Mouse (Mus musculus) kidney, adult 8-10 months (tissue): ENCODE data around the gene Ric1.
A peak's percentile ranks its signal among the peaks of the same experiment; 100 is the strongest.

Source experiments
- DNase-seq, 2 experiments: peaks; one replicate each; pipeline ENCODE4 v3.0.0; 2022

Ric1 gene

GRCm38 (mm10) chr19:29641055-29641454, 119.0 kb downstream of the Ric1 start:
- DNase-seq = no peak

- DNase-seq = no peak
Measured at GRCm38 (mm10) chr19:29641510-29641909, 119.4 kb downstream of the Ric1 start.

DNA sequence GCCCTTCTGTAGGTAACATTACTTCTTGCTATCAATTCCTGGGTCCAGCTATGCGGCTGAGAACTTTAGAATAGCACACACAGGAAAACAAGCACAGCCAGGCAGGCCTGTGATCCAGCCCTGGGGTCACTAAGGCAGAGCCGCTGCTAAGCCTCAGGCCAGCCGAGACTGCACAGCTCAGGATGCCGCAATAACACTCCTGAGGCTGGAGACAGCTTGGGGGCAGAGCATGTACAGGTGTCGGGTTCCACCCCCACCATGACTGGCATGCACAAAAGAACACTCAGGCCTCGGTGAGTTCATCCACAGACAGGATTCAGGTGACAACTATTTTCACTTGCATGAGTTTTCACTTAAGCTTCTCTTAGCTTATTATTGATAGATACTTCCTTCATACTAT, 120.1 kb downstream of the Ric1 start:
- DNase-seq = no peak

DNA sequence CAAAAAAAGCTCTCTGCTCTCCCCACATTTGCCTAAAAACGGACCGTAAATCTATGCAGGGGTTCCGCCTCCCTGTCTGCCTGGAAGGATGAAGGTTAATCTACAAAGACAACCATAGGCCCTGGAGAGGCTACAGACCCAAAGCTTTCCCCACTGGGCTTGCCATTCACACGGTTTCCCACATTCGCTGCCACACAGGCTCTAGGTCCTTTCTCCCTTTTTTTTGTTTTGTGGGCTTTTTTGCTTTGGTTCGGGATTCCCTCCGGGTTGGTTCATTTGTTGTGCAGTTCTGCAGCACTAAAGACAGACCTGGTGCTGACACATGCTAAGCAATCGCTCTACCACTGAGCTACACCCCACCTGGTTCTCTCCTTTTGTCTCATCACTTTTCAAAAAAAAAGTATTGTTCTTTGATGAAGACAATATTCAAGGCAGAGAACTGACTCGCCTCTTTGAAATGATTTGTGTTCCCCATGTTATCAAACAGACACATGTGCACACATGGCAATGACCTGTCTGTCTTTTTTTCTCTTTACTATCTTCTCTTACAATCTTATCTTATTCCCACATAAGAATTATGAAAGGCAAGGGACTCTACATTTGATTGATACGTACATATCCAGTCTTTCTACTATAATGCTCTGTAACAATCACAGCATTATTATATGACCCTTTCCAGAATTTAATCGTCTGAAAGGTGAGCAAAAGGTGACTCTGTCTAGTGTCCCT, 121.3 kb downstream of the Ric1 start:
- no peak for DNase-seq

DNA sequence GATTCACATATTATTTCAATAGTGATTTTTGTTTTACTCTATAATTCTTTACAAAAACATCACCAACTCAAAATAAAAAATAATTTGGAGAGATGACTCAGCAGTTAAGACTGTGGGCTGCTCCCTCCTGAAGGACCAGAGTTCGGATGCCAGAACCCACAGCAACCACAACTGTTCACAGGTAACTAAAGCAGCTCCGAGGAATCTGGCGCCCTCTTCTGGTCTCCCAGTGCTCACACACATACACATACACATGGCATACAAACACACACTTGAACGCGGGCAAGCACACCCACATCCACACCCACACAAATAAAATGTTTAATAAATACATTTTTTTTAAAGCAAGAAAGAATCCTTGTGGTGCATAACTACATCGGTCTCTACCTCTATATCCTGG, 122.7 kb downstream of the Ric1 start:
- DNase-seq = no peak

- peak; percentile 94 to 97 for DNase-seq
Measured at GRCm38 (mm10) chr19:29647651-29648549, 125.8 kb downstream of the Ric1 start, which contains the start of gene Ermp1. TSS of gene Ermp1 (minus strand) at chr19:29648415.

DNA sequence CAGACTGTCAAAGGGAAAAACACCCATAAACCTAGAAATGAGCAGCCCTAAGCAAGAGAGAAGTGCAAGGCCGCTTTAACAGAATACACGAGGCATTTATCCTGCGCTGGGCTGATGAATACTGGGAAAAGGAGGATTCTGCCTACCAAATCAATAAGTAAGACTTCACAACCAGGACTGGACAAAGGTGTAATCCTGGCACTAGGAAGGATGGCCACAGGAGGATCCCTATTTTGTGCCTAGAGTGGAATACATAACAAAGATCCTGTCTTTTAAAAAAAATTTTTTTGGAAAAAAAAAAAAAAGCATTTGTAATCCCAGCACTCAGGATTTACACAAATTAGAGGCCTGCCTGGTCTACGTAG, 126.5 kb downstream of the Ric1 start:
- no peak for DNase-seq

- DNase-seq = no peak
Measured at GRCm38 (mm10) chr19:29649683-29650082, 127.6 kb downstream of the Ric1 start.

DNA sequence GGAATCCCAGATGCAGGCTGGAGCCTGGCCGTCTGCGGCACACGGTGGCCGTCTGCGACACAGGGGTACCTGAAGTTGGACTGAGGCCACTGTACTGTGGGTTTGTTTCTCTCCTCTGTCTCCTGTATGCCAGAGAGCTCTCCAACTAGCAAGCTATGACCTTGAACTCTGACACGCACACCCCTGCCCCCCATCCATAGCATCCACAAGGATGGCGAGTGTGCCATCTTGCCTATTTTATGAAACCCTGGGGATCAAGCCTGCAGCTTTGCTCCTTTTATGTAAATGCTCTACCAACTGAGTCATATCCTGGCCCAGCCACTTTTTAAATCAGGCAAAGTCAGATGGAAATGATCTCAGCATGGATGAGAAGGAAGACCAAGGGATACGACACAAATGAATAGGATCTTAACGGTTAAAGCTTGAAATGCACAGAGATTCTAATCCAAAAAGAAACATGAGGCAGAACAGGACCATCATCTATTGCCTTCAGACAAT, 131.7 kb downstream of the Ric1 start:
- DNase-seq = no peak

DNA sequence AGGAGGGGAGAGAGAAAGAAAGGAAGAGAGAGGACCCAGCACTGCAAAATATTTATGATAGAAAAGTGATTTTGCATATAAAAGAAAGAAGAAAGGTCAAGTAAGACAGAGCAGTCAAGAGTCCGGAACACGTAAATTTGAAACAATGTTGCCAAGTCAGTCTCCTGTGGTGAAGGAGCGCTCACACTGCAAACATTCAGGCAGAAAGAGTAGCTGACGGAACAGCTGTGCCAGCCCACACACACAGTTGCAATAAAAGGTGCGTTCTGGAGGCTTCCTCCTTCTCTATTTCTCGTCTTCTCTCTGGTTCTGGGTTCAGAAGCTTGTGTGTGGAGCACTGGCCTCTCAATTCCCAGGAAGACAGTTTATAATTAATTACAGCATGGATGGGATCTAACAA, 133.1 kb downstream of the Ric1 start:
- no peak for DNase-seq

DNA sequence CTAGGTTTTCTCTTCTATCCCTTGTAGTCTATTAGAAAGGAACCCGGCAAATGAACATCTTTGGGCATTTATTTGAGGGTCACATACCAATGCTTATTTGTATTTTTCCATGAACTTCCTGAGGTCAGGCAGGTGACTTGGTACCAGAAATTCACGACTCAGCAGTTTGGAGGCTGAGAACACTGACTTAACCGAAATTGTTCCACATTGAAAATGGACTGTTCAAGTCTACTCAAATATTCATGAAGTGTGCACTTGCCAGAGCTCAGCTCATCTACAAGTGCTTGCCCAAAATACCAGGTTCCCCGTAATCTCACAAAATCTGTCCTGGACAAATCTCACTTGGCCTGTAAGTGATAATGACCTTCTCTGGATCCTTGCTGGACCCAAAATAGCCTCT, 133.9 kb downstream of the Ric1 start:
- DNase-seq = no peak
